Mouse (Mus musculus) CH12.LX (cell line): ENCODE data around the gene H2-Ab1. TPM values are rescaled to one million over a fixed set of nuclear protein-coding genes. Genes with fewer than 3 reads are reported as not detected.
A peak's percentile ranks its signal among the peaks of the same experiment; 100 is the strongest.

ENCODE experiments used
- DNase-seq: peaks from one replicate; pipeline ENCODE4 v3.0.0-alpha.2; 2013; ENCODE audit errors: extremely low read depth
- H3K27ac ChIP-seq: 2 replicates; pipeline ENCODE4 v1.5.1; 2012; ENCODE audit warnings: low read depth, mild to moderate bottlenecking, control low read depth, moderate library complexity; ENCODE audit not compliant: insufficient read depth
- H3K27me3 ChIP-seq: replicated peaks from 2 replicates; pipeline ENCODE3; 2012; ENCODE audit warnings: inconsistent platforms
- H3K36me3 ChIP-seq, 2 experiments: replicated peaks in 1 of 2; 2 replicates each; pipeline versions ENCODE3 to v1.6.1; 2012; ENCODE audit warnings: inconsistent platforms in 1 of 2, low read length in 1 of 2, mild to moderate bottlenecking in 1 of 2, mixed read lengths in 1 of 2, moderate library complexity in 1 of 2; ENCODE audit not compliant: control insufficient read depth in 1 of 2, insufficient read depth in 1 of 2
- H3K4me1 ChIP-seq, 2 experiments: 2 replicates each; pipeline ENCODE4 v1.6.1; 2012; ENCODE audit warnings: inconsistent platforms in 1 of 2, moderate library complexity in 1 of 2; ENCODE audit not compliant: insufficient read depth in 2 of 2, control insufficient read depth in 1 of 2
- H3K4me2 ChIP-seq: 2 replicates; pipeline ENCODE4 v1.6.1; 2012; ENCODE audit warnings: low read depth, mild to moderate bottlenecking, control low read depth; ENCODE audit not compliant: poor library complexity, insufficient read depth, severe bottlenecking
- H3K4me3 ChIP-seq, 3 experiments: fragments of 150-350 bp in 1 of 3; sonication (generic) in 1 of 3; replicated peaks in 1 of 3; 2 replicates each; pipeline versions ENCODE3 to v1.5.1; 2011 to 2012; ENCODE audit warnings: low read depth in 2 of 3, low read length in 2 of 3, mild to moderate bottlenecking in 2 of 3, moderate library complexity in 2 of 3, control low read depth in 1 of 3, improper control_type of control experiment in 1 of 3, inconsistent platforms in 1 of 3, mixed read lengths in 1 of 3; ENCODE audit not compliant: poor library complexity in 1 of 3
- H3K79me2 ChIP-seq: replicated peaks from 2 replicates; pipeline ENCODE4 v1.6.1; 2012; ENCODE audit warnings: mild to moderate bottlenecking, moderate library complexity; ENCODE audit not compliant: control insufficient read depth, poor library complexity, insufficient read depth, severe bottlenecking; ENCODE audit errors: extremely low read depth
- H3K9ac ChIP-seq: 2 replicates; pipeline ENCODE4 v1.6.1; 2012; ENCODE audit warnings: low read depth, mild to moderate bottlenecking, control low read depth, moderate library complexity; ENCODE audit not compliant: insufficient read depth
- H3K9me3 ChIP-seq: replicated peaks from 2 replicates; pipeline ENCODE3; 2012; ENCODE audit warnings: low read length, inconsistent platforms, mixed read lengths
- CHD1 ChIP-seq: IDR thresholded peaks from 2 replicates; pipeline ENCODE4 v1.6.1; 2012; ENCODE audit warnings: low read depth, low read length, improper control_type of control experiment, inconsistent platforms
- CTCF ChIP-seq, 2 experiments: IDR thresholded peaks in 1 of 2; conservative IDR thresholded peaks in 1 of 2; 2 replicates each; pipeline ENCODE4 v1.5.1; 2011 to 2012; ENCODE audit warnings: low read depth in 2 of 2, low read length in 2 of 2, improper control_type of control experiment in 1 of 2, inconsistent platforms in 1 of 2, mild to moderate bottlenecking in 1 of 2, moderate library complexity in 1 of 2
- E2F4 ChIP-seq: IDR thresholded peaks from 2 replicates; pipeline ENCODE4 v1.6.1; 2011; ENCODE audit warnings: low read depth, low read length, improper control_type of control experiment; ENCODE audit not compliant: insufficient replicate concordance
- GABPA ChIP-seq: IDR thresholded peaks from 2 replicates; pipeline ENCODE4 v1.6.1; 2012; ENCODE audit warnings: low read depth, low read length, improper control_type of control experiment, inconsistent platforms; ENCODE audit not compliant: insufficient replicate concordance
- JUN ChIP-seq: IDR thresholded peaks from 2 replicates; pipeline ENCODE4 v1.6.1; 2011; ENCODE audit warnings: low read depth, mild to moderate bottlenecking, low read length, improper control_type of control experiment, moderate library complexity; ENCODE audit not compliant: insufficient read depth
- KAT2A ChIP-seq: IDR thresholded peaks from 2 replicates; pipeline ENCODE4 v1.6.1; 2012; ENCODE audit warnings: low read length, improper control_type of control experiment, inconsistent platforms; ENCODE audit not compliant: insufficient replicate concordance
- MEF2A ChIP-seq: IDR thresholded peaks from 2 replicates; pipeline ENCODE4 v1.6.1; 2014; ENCODE audit warnings: low read depth, mild to moderate bottlenecking, inconsistent platforms, low read length, improper control_type of control experiment, borderline replicate concordance
- NELFE ChIP-seq: IDR thresholded peaks from 2 replicates; pipeline ENCODE4 v1.6.1; 2011; ENCODE audit warnings: low read depth, low read length, improper control_type of control experiment
- PAX5 ChIP-seq: IDR thresholded peaks from 2 replicates; pipeline ENCODE4 v1.6.1; 2012; ENCODE audit warnings: low read length, inconsistent platforms, mixed read lengths
- POLR2A ChIP-seq: IDR thresholded peaks from 2 replicates; pipeline ENCODE4 v1.6.1; 2011; ENCODE audit warnings: low read depth, mild to moderate bottlenecking, improper control_type of control experiment, low read length
- POLR2AphosphoS2 ChIP-seq: IDR thresholded peaks from 2 replicates; pipeline ENCODE4 v1.6.1; 2011; ENCODE audit warnings: low read depth, low read length, improper control_type of control experiment
- RAD21 ChIP-seq: IDR thresholded peaks from 2 replicates; pipeline ENCODE4 v1.6.1; 2011; ENCODE audit warnings: low read depth, mild to moderate bottlenecking, low read length, improper control_type of control experiment, moderate library complexity
- SIN3A ChIP-seq: IDR thresholded peaks from 2 replicates; pipeline ENCODE4 v1.6.1; 2012; ENCODE audit warnings: low read length, improper control_type of control experiment, inconsistent platforms
- SMC3 ChIP-seq: IDR thresholded peaks from 2 replicates; pipeline ENCODE4 v1.6.1; 2011; ENCODE audit warnings: low read depth, low read length, improper control_type of control experiment
- TCF12 ChIP-seq: IDR thresholded peaks from 2 replicates; pipeline ENCODE4 v1.6.1; 2014; ENCODE audit warnings: low read depth, mild to moderate bottlenecking, inconsistent platforms, low read length, improper control_type of control experiment
- USF2 ChIP-seq: conservative IDR thresholded peaks from 2 replicates; pipeline ENCODE4 v1.6.1; 2011; ENCODE audit warnings: low read depth, low read length, improper control_type of control experiment
- ZC3H11A ChIP-seq: IDR thresholded peaks from 2 replicates; pipeline ENCODE4 v1.6.1; 2012; ENCODE audit warnings: low read depth, mild to moderate bottlenecking, inconsistent platforms, low read length, improper control_type of control experiment
- ZMIZ1 ChIP-seq: IDR thresholded peaks from 2 replicates; pipeline ENCODE4 v1.6.1; 2012; ENCODE audit warnings: low read depth, mild to moderate bottlenecking, inconsistent platforms, low read length, improper control_type of control experiment
- ZNF384 ChIP-seq: IDR thresholded peaks from 2 replicates; pipeline ENCODE4 v1.6.1; 2012; ENCODE audit warnings: low read depth, low read length, improper control_type of control experiment, inconsistent platforms
- dilution Hi-C: fragments of 300-500 bp; cut with MboI; formaldehyde crosslinking; loops from 2 replicates; pipeline ENCODE4 v1.14.3; 2020; ENCODE audit warnings: low sequenced_read_pairs; ENCODE audit not compliant: extremely low pct_unique_long_range_greater_than_20kb, extremely low pct_ligation_motif_present
- in situ Hi-C: fragments of 300-500 bp; cut with MboI; formaldehyde crosslinking; loops from 3 replicates; pipeline ENCODE4 v1.14.3; 2019; ENCODE audit warnings: low sequenced_read_pairs, low pct_ligation_motif_present, low pct_unique_long_range_greater_than_20kb, mixed read lengths
- polyA plus RNA-seq: library from polyadenylated mRNA; unstranded; fragments of >175 nt; gene quantifications from 2 replicates; pipeline ENCODE4 v1.2.1, GENCODE M21; 2012; ENCODE audit warnings: low read depth; ENCODE audit not compliant: insufficient read length
- total RNA-seq, 2 experiments: library from RNA; depleted of rRNA; stranded (reverse); fragments of 300-350 nt in 1 of 2; fragments of >200 nt in 1 of 2; gene quantifications; 2 replicates each; pipeline ENCODE4 v1.2.3; 2012 to 2014

H2-Ab1 gene
- total and polyA plus RNA-seq, 3 experiments = 114 to 699 (median 119) TPM

DNA sequence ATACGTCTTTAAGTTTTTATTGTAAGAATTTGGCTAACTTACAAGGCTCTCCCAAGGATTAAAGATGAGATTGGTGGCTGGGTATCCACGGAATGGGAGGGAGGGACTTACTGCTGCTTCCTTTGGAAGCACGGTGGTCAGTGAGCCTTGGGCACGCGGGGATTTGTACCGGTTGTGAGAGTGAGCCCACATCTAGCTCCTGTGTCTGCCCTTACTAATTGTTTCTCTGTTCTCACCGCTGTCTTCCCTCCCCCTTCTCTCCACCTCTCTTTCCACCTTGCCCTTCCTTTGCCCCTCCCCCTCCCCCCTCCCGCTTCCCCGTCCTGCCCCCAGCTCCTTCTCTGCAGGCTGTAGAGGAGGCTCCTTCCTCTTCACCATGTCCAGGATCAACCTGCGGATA is 49.1 kb upstream of the H2-Ab1 start:
- H3K27me3 ChIP-seq = no peaks in the 10 kb centered on the region
- no peak for DNase-seq
- H3K4me2 ChIP-seq = no peak overlapping the region
- in situ Hi-C loops = no loop called here
- TF ChIP-seq ZNF384 (no peak), NELFE (no peak), TCF12 (no peak), USF2 (no peak), POLR2AphosphoS2 (no peak), POLR2A (no peak), PAX5 (no peak), SIN3A (no peak), E2F4 (no peak), ZMIZ1 (no peak), SMC3 (no peak), JUN (no peak), GABPA (no peak), RAD21 (no peak), MEF2A (no peak), KAT2A (no peak)
- peaks cover 26% of the 10 kb centered on the region for H3K79me2 ChIP-seq
- peaks cover 55 to 67% of the 10 kb centered on the region in 2 experiments for H3K36me3 ChIP-seq
- no peak overlapping the region for H3K4me3 ChIP-seq
- H3K27ac ChIP-seq = no peak overlapping the region
- peaks cover 8% of the 10 kb centered on the region for H3K9me3 ChIP-seq
- dilution Hi-C loops = no loop called here
- peaks cover 6 to 30% of the 10 kb centered on the region in 2 experiments for H3K4me1 ChIP-seq
- H3K9ac ChIP-seq = no peak overlapping the region

DNA sequence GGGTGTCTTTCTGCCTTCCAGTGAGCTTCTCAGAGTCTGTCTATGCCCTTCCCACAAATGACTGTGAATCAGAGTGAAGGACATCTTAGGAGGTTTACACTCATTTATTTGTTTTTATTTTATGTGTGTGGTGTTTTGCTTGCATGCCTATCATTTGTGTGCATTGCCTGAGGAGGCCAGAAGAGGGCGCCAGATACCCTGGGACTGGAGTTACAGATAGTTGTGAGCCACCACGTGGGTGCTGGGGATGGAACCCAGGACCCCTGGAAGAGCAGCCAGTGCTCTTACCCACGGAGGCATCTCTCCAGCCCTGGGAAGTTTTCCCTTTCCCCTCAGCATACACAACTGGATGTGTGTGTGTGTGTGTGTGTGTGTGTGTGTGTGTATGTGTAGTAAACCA is 47.8 kb upstream of the H2-Ab1 start:
- in situ Hi-C loops = loop anchor here (5.0 kb wide), 1 partner anchor 32 kb away; no protein-coding TSS in a partner anchor
- H3K4me3 ChIP-seq = no peak overlapping the region
- H3K27me3 ChIP-seq = no peaks in the 10 kb centered on the region
- no peak overlapping the region for H3K4me2 ChIP-seq
- H3K9ac ChIP-seq = no peak overlapping the region
- dilution Hi-C loops = no loop called here
- H3K9me3 ChIP-seq = peaks cover 8% of the 10 kb centered on the region
- no peak overlapping the region for H3K27ac ChIP-seq
- TF ChIP-seq CTCF (conservative IDR thresholded peaks at IDR 0.05 in 1 of 2, IDR thresholded peaks at IDR 0.05 in 1 of 2; ENCODE audit: low read depth in 2 of 2, low read length in 2 of 2) (peak; percentile 27 to 45; a peak in 3 of 4 replicates), CHD1 (no peak), ZC3H11A (no peak)
- peaks cover 23% of the 10 kb centered on the region for H3K79me2 ChIP-seq
- no peak for DNase-seq
- peaks cover 67 to 80% of the 10 kb centered on the region in 2 experiments for H3K36me3 ChIP-seq
- peaks cover 6 to 25% of the 10 kb centered on the region in 2 experiments for H3K4me1 ChIP-seq
